Mouse (Mus musculus): ENCODE data around the gene Trpm3. TPM values are rescaled to one million over a fixed set of nuclear protein-coding genes. Genes with fewer than 3 reads are reported as not detected.
A peak's percentile ranks its signal among the peaks of the same experiment; 100 is the strongest.

The Trpm3 gene
- polyA plus RNA-seq, 1 experiment from 2014 or later, result 14.8 TPM

DNA sequence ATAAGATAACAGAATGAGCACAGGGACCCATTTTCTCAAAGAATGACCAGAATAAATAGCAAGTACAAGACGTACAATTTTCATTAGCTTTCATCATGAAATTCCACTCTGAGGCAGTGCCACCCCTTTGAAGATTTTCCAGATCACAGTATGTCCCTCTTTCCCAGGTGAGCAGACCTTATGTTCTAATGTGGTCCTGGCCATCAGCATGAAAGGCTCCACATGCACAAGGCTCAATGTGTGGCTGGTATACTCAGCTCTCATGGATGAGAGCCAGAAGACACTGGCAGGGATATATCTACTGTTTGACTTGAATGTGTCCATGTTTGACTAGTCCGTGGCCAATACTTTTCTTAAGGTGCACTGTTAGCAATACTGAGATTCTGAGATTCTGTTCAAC lies 298.4 kb downstream of the Trpm3 start:
- H3K9ac ChIP-seq (replicated peaks; ENCODE audit: low read length), result no peak overlapping the region
- 91% methylated on average over 2 of the region's 2 CpGs for WGBS
- H3K27ac ChIP-seq (replicated peaks; ENCODE audit: low read depth, low read length), result no peak overlapping the region
- ATAC-seq (ENCODE audit: low FRiP score, low TSS enrichment) (no peak), DNase-seq (no peak)
- H3K27me3 ChIP-seq (ENCODE audit: control insufficient read depth, insufficient read depth, low read length), result no peaks in the 10 kb centered on the region
- H3K36me3 ChIP-seq (ENCODE audit: control insufficient read depth, insufficient read depth, low read length), result no peaks in the 10 kb centered on the region
- H3K9me3 ChIP-seq (ENCODE audit: control insufficient read depth, low read length), result no peaks in the 10 kb centered on the region
- H3K4me2 ChIP-seq (ENCODE audit: low read length), result no peak overlapping the region
- no peak overlapping the region for H3K4me3 ChIP-seq (replicated peaks; ENCODE audit: low read depth, low read length)
- H3K4me1 ChIP-seq (ENCODE audit: control insufficient read depth, insufficient read depth, low read length), result no peaks in the 10 kb centered on the region

DNA sequence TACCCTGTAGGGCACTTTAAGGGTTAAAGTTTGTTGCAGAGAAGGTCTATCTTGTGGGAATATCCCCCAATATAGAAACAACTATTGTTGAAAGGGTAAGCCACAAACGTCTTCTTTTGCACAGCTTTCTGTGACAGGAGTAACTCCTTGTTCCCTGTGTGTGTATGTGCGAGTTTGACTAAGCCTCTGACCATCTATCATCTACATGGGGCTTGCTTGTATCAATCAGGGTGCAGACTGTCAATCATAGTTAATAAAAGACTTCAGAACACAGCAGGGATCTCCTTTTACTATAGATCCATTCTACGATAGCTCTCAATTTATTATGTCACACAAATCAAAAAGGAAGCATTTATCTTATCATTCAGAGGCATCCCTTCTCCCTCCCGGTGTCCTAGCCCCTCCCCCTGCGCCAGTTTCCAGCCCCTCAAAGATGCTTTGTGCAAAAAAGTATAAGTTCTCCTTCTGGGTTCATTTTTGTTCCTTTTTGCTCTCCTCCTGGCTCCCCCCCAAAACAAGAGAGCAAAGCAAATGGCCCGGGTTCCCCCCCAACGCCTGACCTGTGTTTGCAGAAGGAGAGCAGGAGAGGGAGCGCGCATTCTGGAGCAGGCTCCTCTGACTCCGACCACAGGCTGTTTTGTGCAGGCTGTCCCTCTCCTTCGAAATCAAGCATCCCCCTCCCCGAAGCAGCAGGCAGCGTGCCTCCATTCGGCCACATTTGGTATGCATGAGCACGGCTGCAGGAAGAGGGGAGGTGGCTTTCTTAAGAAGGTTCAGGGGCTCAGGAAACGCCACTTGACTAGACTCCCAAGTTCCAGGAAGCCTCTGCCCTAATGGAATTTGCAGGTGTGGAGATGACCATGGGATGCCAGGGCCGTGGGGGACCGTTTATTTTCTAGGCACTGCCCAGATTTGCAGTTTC lies 308.8 kb downstream of the Trpm3 start:
- H3K9ac ChIP-seq (replicated peaks; ENCODE audit: low read length), result peak overlapping the region; percentile 65
- 2% methylated on average over 18 of the region's 18 CpGs for WGBS
- H3K36me3 ChIP-seq (ENCODE audit: control insufficient read depth, insufficient read depth, low read length), result no peaks in the 10 kb centered on the region
- DNase-seq, result peak; percentile 73
- H3K9me3 ChIP-seq (ENCODE audit: control insufficient read depth, low read length), result no peaks in the 10 kb centered on the region
- H3K4me1 ChIP-seq (ENCODE audit: control insufficient read depth, insufficient read depth, low read length), result 0 out of 2 replicates have a peak, but pooled peaks cover 5% of the 10 kb centered on the region
- peak overlapping the region; percentile 61 for H3K27ac ChIP-seq (replicated peaks; ENCODE audit: low read depth, low read length)
- peak overlapping the region; percentile 49 for H3K4me3 ChIP-seq (replicated peaks; ENCODE audit: low read depth, low read length)
- H3K27me3 ChIP-seq (ENCODE audit: control insufficient read depth, insufficient read depth, low read length), result no peaks in the 10 kb centered on the region
- peak overlapping the region; percentile 88 for H3K4me2 ChIP-seq (ENCODE audit: low read length)
- peak; percentile 60 for ATAC-seq (ENCODE audit: low FRiP score, low TSS enrichment)

GRCm38 (mm10) chr19:22448340-22449288 lies 309.8 kb downstream of the Trpm3 start:
- DNase-seq (peak; percentile 55), ATAC-seq (ENCODE audit: low FRiP score, low TSS enrichment) (peak; percentile 64)
- Histone ChIP-seq H3K4me2 (ENCODE audit: low read length) (peak overlapping the region; percentile 88), H3K27ac (replicated peaks; ENCODE audit: low read depth, low read length) (peak overlapping the region; percentile 61; the same call in 1 of the 2 replicates), H3K9me3 (ENCODE audit: control insufficient read depth, low read length) (no peaks in the 10 kb centered on the region), H3K4me1 (ENCODE audit: control insufficient read depth, insufficient read depth, low read length) (0 out of 2 replicates have a peak, but pooled peaks cover 5% of the 10 kb centered on the region), H3K4me3 (replicated peaks; ENCODE audit: low read depth, low read length) (peak overlapping the region; percentile 49), H3K36me3 (ENCODE audit: control insufficient read depth, insufficient read depth, low read length) (no peaks in the 10 kb centered on the region), H3K9ac (replicated peaks; ENCODE audit: low read length) (peak overlapping the region; percentile 65), H3K27me3 (ENCODE audit: control insufficient read depth, insufficient read depth, low read length) (no peaks in the 10 kb centered on the region)
- WGBS, result 26% methylated on average over 20 of the region's 20 CpGs

DNA sequence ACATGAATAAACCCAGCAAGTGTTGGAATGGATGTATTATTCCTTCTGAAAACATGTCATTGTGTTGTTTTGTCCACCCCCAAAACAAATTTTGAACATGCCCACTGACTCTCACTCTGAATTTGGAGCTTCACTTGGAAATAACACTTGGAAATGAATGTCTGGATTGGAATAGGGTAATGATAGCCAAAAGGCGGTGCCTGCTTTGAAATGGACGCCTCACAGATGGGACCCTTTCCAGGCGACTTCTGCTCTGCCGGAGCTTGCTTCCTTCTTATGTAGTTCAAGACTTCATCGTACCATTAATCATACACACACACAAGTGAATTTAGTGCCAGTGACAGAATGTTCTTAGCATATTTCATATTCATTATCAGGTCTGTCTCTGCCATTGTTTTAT lies 312.4 kb downstream of the Trpm3 start:
- H3K27me3 ChIP-seq (ENCODE audit: control insufficient read depth, insufficient read depth, low read length), result no peaks in the 10 kb centered on the region
- H3K9me3 ChIP-seq (ENCODE audit: control insufficient read depth, low read length), result no peaks in the 10 kb centered on the region
- ATAC-seq (ENCODE audit: low FRiP score, low TSS enrichment), result no peak
- no peak overlapping the region for H3K9ac ChIP-seq (replicated peaks; ENCODE audit: low read length)
- DNase-seq, result no peak
- no peak overlapping the region for H3K27ac ChIP-seq (replicated peaks; ENCODE audit: low read depth, low read length)
- no peak overlapping the region for H3K4me3 ChIP-seq (replicated peaks; ENCODE audit: low read depth, low read length)
- H3K36me3 ChIP-seq (ENCODE audit: control insufficient read depth, insufficient read depth, low read length), result no peaks in the 10 kb centered on the region
- 0 out of 2 replicates have a peak, but pooled peaks cover 5% of the 10 kb centered on the region for H3K4me1 ChIP-seq (ENCODE audit: control insufficient read depth, insufficient read depth, low read length)
- H3K4me2 ChIP-seq (ENCODE audit: low read length), result no peak overlapping the region
- 93% methylated on average over 5 of the region's 5 CpGs for WGBS

DNA sequence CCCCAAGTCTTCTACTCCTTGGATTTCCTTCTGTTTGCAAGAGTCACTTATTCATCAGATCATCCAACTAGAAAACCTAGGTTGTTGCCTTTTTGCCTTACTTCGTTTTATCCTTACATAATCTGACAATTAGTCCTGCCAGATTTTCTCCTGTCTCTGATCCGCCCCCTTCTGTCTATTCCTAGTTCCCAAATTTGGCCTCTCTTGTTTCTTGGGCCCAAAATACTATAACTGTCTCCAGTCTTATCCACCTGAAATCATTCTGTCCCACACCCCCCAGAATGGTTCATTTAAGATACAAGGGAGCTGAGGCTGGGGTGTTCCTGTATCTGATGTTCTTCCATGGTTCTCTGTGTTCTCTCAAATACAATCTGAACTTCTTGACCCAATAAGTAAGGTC lies 318.1 kb downstream of the Trpm3 start:
- Histone ChIP-seq H3K27me3 (ENCODE audit: control insufficient read depth, insufficient read depth, low read length) (no peaks in the 10 kb centered on the region), H3K4me1 (ENCODE audit: control insufficient read depth, insufficient read depth, low read length) (no peaks in the 10 kb centered on the region), H3K4me2 (ENCODE audit: low read length) (no peak overlapping the region), H3K9ac (replicated peaks; ENCODE audit: low read length) (no peak overlapping the region), H3K36me3 (ENCODE audit: control insufficient read depth, insufficient read depth, low read length) (no peaks in the 10 kb centered on the region), H3K4me3 (replicated peaks; ENCODE audit: low read depth, low read length) (no peak overlapping the region), H3K27ac (replicated peaks; ENCODE audit: low read depth, low read length) (no peak overlapping the region), H3K9me3 (ENCODE audit: control insufficient read depth, low read length) (no peaks in the 10 kb centered on the region)
- DNase-seq, result no peak
- no peak for ATAC-seq (ENCODE audit: low FRiP score, low TSS enrichment)
- WGBS, result 88% methylated on average over 2 of the region's 2 CpGs

GRCm38 (mm10) chr19:22462043-22462442 lies 323.2 kb downstream of the Trpm3 start:
- Histone ChIP-seq H3K9me3 (ENCODE audit: control insufficient read depth, low read length) (no peaks in the 10 kb centered on the region), H3K9ac (replicated peaks; ENCODE audit: low read length) (no peak overlapping the region), H3K36me3 (ENCODE audit: control insufficient read depth, insufficient read depth, low read length) (no peaks in the 10 kb centered on the region), H3K4me1 (ENCODE audit: control insufficient read depth, insufficient read depth, low read length) (no peaks in the 10 kb centered on the region), H3K4me2 (ENCODE audit: low read length) (no peak overlapping the region), H3K27me3 (ENCODE audit: control insufficient read depth, insufficient read depth, low read length) (no peaks in the 10 kb centered on the region), H3K27ac (replicated peaks; ENCODE audit: low read depth, low read length) (no peak overlapping the region), H3K4me3 (replicated peaks; ENCODE audit: low read depth, low read length) (no peak overlapping the region)
- ATAC-seq (ENCODE audit: low FRiP score, low TSS enrichment) (no peak), DNase-seq (no peak)

- Histone ChIP-seq H3K4me1 (ENCODE audit: control insufficient read depth, insufficient read depth, low read length) (no peaks in the 10 kb centered on the region), H3K27ac (replicated peaks; ENCODE audit: low read depth, low read length) (no peak overlapping the region), H3K27me3 (ENCODE audit: control insufficient read depth, insufficient read depth, low read length) (no peaks in the 10 kb centered on the region), H3K36me3 (ENCODE audit: control insufficient read depth, insufficient read depth, low read length) (no peaks in the 10 kb centered on the region), H3K9ac (replicated peaks; ENCODE audit: low read length) (no peak overlapping the region), H3K9me3 (ENCODE audit: control insufficient read depth, low read length) (no peaks in the 10 kb centered on the region), H3K4me3 (replicated peaks; ENCODE audit: low read depth, low read length) (no peak overlapping the region), H3K4me2 (ENCODE audit: low read length) (no peak overlapping the region)
- DNase-seq, result no peak
- no peak for ATAC-seq (ENCODE audit: low FRiP score, low TSS enrichment)
- WGBS, result 65% methylated on average over 3 of the region's 3 CpGs
These were observed 324.7 kb downstream of the Trpm3 start for GRCm38 (mm10) chr19:22463506-22463905.

DNA sequence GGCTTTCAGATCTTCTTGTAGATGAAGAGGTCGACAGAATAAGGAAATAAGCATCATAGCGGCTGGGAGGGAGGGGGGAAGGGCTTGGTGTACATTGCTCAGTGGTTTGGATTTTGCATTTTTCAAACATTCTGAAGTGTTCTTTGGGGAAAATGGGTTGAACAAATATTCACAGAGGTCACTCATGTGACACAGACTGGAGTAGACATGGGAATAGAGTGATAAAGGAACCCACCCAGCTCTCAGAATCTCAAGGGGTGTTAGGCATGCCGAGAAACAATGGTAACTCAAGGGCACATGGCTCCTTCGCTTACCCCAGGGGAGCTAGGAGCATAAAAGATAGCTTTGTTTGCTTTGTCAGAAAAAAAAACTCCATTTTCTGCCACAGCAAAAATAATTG lies 330.8 kb downstream of the Trpm3 start:
- H3K4me3 ChIP-seq (replicated peaks; ENCODE audit: low read depth, low read length), result no peak overlapping the region
- DNase-seq, result no peak

More for the DNA sequence above, 330.8 kb downstream of the Trpm3 start:
- Histone ChIP-seq H3K27me3 (ENCODE audit: control insufficient read depth, insufficient read depth, low read length) (no peaks in the 10 kb centered on the region), H3K4me2 (ENCODE audit: low read length) (no peak overlapping the region), H3K36me3 (ENCODE audit: control insufficient read depth, insufficient read depth, low read length) (no peaks in the 10 kb centered on the region), H3K4me1 (ENCODE audit: control insufficient read depth, insufficient read depth, low read length) (no peaks in the 10 kb centered on the region), H3K27ac (replicated peaks; ENCODE audit: low read depth, low read length) (no peak overlapping the region), H3K9ac (replicated peaks; ENCODE audit: low read length) (no peak overlapping the region), H3K9me3 (ENCODE audit: control insufficient read depth, low read length) (no peaks in the 10 kb centered on the region)
- 74% methylated on average over 4 of the region's 4 CpGs for WGBS
- no peak for ATAC-seq (ENCODE audit: low FRiP score, low TSS enrichment)
